Mouse (Mus musculus) embryonic facial prominence, embryonic 12.5 days (tissue): Measurements from ENCODE around the gene Map6d1. TPM values are rescaled to one million over a fixed set of nuclear protein-coding genes. Genes with fewer than 3 reads are reported as not detected.

Experiments used
- ATAC-seq: fragments of 200-750 bp; cut with Nextera tagmentation; 2 replicates; pipeline ENCODE4 v1.8.0; 2017; ENCODE audit not compliant: insufficient number of reproducible peaks, insufficient read depth, low FRiP score, low TSS enrichment
- H3K27ac ChIP-seq: fragments of 300-500 bp; sonication (generic); 2 replicates; pipeline ENCODE4 v1.5.1; 2016; ENCODE audit warnings: mild to moderate bottlenecking
- H3K27me3 ChIP-seq: fragments of 300-500 bp; sonication (generic); 2 replicates; pipeline ENCODE4 v1.6.1; 2016; ENCODE audit warnings: mild to moderate bottlenecking, moderate library complexity
- H3K36me3 ChIP-seq: fragments of 300-500 bp; sonication (generic); 2 replicates; pipeline ENCODE4 v1.6.1; 2016; ENCODE audit warnings: mild to moderate bottlenecking
- H3K4me1 ChIP-seq: fragments of 300-500 bp; sonication (generic); 2 replicates; pipeline ENCODE4 v1.6.1; 2016
- H3K4me2 ChIP-seq: fragments of 300-500 bp; sonication (generic); replicated peaks from 2 replicates; pipeline ENCODE4 v1.6.1; 2016; ENCODE audit warnings: mild to moderate bottlenecking, moderate library complexity
- H3K4me3 ChIP-seq: fragments of 300-500 bp; sonication (generic); 2 replicates; pipeline ENCODE4 v1.5.1; 2016; ENCODE audit warnings: mild to moderate bottlenecking
- H3K9ac ChIP-seq: fragments of 300-500 bp; sonication (generic); 2 replicates; pipeline ENCODE4 v1.6.1; 2016; ENCODE audit warnings: mild to moderate bottlenecking, moderate library complexity
- H3K9me3 ChIP-seq: fragments of 300-500 bp; sonication (generic); 2 replicates; pipeline ENCODE4 v1.6.1; 2016; ENCODE audit warnings: mild to moderate bottlenecking, moderate library complexity
- WGBS: fragments of 180-500 bp; shearing (Covaris S2); methylation state at CpG from one replicate; pipeline ENCODE4 v1.1.7; 2016; 5-methylcytosine and 5-hydroxymethylcytosine counted together
- polyA plus RNA-seq: library from polyadenylated mRNA; unstranded; fragments of >200 nt; fragmentation: Nextera tagmentation; extraction: Ambion mirVana; gene quantifications from 2 replicates; pipeline ENCODE4 v1.2.1, GENCODE M21; 2016

The Map6d1 gene
- 0.92 and 1.2 TPM in 2 replicates for polyA plus RNA-seq

GRCm38 (mm10) chr16:20240468-20241414 is at the start of gene Map6d1:
TSS of gene Map6d1 (minus strand) at chr16:20241358.
- H3K4me2 ChIP-seq, result peak within 1 kb of the TSS; percentile 73
- WGBS, result under 1% methylated on average over 90 of the region's 90 CpGs
- H3K4me3 ChIP-seq, result peak within 1 kb of the TSS; percentile 72
- no peaks in the 10 kb centered on the region for H3K9me3 ChIP-seq
- H3K27me3 ChIP-seq, result 0 out of 2 replicates have a peak, but pooled peaks cover 5% of the 10 kb centered on the region
- peaks cover 5% of the 10 kb centered on the region for H3K4me1 ChIP-seq
- H3K9ac ChIP-seq, result peak within 1 kb of the TSS; percentile 60
- H3K27ac ChIP-seq, result 0 out of 2 replicates have a peak within 1 kb of the TSS, but pooled peaks have one; percentile 30
- ATAC-seq, result peak; percentile 78
- no peaks in the 10 kb centered on the region for H3K36me3 ChIP-seq

GRCm38 (mm10) chr16:20280238-20280637 is 39.1 kb upstream of the Map6d1 start:
- no peak overlapping the region for H3K9ac ChIP-seq
- no peak for ATAC-seq
- H3K4me1 ChIP-seq, result no peaks in the 10 kb centered on the region
- H3K4me3 ChIP-seq, result no peak overlapping the region
- H3K9me3 ChIP-seq, result no peaks in the 10 kb centered on the region
- H3K4me2 ChIP-seq, result no peak overlapping the region
- no peak overlapping the region for H3K27ac ChIP-seq
- H3K36me3 ChIP-seq, result peaks cover 64% of the 10 kb centered on the region
- WGBS, result 81% methylated on average over 4 of the region's 4 CpGs
- H3K27me3 ChIP-seq, result no peaks in the 10 kb centered on the region

GRCm38 (mm10) chr16:20279395-20279794 is 38.2 kb upstream of the Map6d1 start:
- Histone ChIP-seq H3K4me1 (no peaks in the 10 kb centered on the region), H3K27ac (no peak overlapping the region), H3K27me3 (no peaks in the 10 kb centered on the region), H3K4me2 (no peak overlapping the region), H3K9me3 (no peaks in the 10 kb centered on the region), H3K36me3 (peaks cover 56% of the 10 kb centered on the region), H3K9ac (no peak overlapping the region), H3K4me3 (no peak overlapping the region)
- ATAC-seq, result no peak
- 94% methylated on average over 5 of the region's 5 CpGs for WGBS

GRCm38 (mm10) chr16:20272994-20273393 is 31.8 kb upstream of the Map6d1 start:
- Histone ChIP-seq H3K4me1 (no peaks in the 10 kb centered on the region), H3K27me3 (no peaks in the 10 kb centered on the region), H3K9ac (no peak overlapping the region), H3K9me3 (no peaks in the 10 kb centered on the region), H3K4me3 (no peak overlapping the region), H3K4me2 (no peak overlapping the region), H3K27ac (no peak overlapping the region), H3K36me3 (peaks cover 2% of the 10 kb centered on the region)
- ATAC-seq, result no peak
- 46% methylated on average over 3 of the region's 3 CpGs for WGBS

- ATAC-seq, result no peak
- H3K27ac ChIP-seq, result no peak overlapping the region
- no peak overlapping the region for H3K4me2 ChIP-seq
- no peak overlapping the region for H3K4me3 ChIP-seq
- no peak overlapping the region for H3K9ac ChIP-seq
- H3K9me3 ChIP-seq, result no peaks in the 10 kb centered on the region
- H3K4me1 ChIP-seq, result no peaks in the 10 kb centered on the region
- WGBS, result 77% methylated on average over 4 of the region's 4 CpGs
- H3K27me3 ChIP-seq, result no peaks in the 10 kb centered on the region
- no peaks in the 10 kb centered on the region for H3K36me3 ChIP-seq
These were observed 30.2 kb upstream of the Map6d1 start for GRCm38 (mm10) chr16:20271339-20271738.

- H3K4me2 ChIP-seq, result no peak overlapping the region
- H3K9me3 ChIP-seq, result no peaks in the 10 kb centered on the region
- no peak overlapping the region for H3K4me3 ChIP-seq
- H3K9ac ChIP-seq, result no peak overlapping the region
- H3K27me3 ChIP-seq, result no peaks in the 10 kb centered on the region
- 75% methylated on average over 7 of the region's 7 CpGs for WGBS
- H3K27ac ChIP-seq, result no peak overlapping the region
- H3K4me1 ChIP-seq, result no peaks in the 10 kb centered on the region
- no peak for ATAC-seq
- no peaks in the 10 kb centered on the region for H3K36me3 ChIP-seq
These were observed 23.9 kb upstream of the Map6d1 start for GRCm38 (mm10) chr16:20265089-20265488.

GRCm38 (mm10) chr16:20257926-20258325 is 16.8 kb upstream of the Map6d1 start:
- ATAC-seq, result no peak
- Histone ChIP-seq H3K27me3 (no peaks in the 10 kb centered on the region), H3K4me2 (no peak overlapping the region), H3K27ac (no peak overlapping the region), H3K9ac (no peak overlapping the region), H3K36me3 (no peaks in the 10 kb centered on the region), H3K9me3 (no peaks in the 10 kb centered on the region), H3K4me3 (no peak overlapping the region), H3K4me1 (no peaks in the 10 kb centered on the region)
- 83% methylated on average over 5 of the region's 5 CpGs for WGBS

GRCm38 (mm10) chr16:20248442-20249174 is 7.5 kb upstream of the Map6d1 start:
- no peak overlapping the region for H3K4me2 ChIP-seq
- no peaks in the 10 kb centered on the region for H3K36me3 ChIP-seq
- H3K9ac ChIP-seq, result no peak overlapping the region
- no peaks in the 10 kb centered on the region for H3K27me3 ChIP-seq
- H3K27ac ChIP-seq, result no peak overlapping the region
- no peaks in the 10 kb centered on the region for H3K4me1 ChIP-seq
- H3K9me3 ChIP-seq, result no peaks in the 10 kb centered on the region
- no peak overlapping the region for H3K4me3 ChIP-seq
- WGBS, result 90% methylated on average over 9 of the region's 9 CpGs
- no peak for ATAC-seq

- H3K9me3 ChIP-seq, result no peaks in the 10 kb centered on the region
- H3K27me3 ChIP-seq, result no peaks in the 10 kb centered on the region
- no peak overlapping the region for H3K27ac ChIP-seq
- no peak overlapping the region for H3K4me3 ChIP-seq
- no peak for ATAC-seq
- H3K4me2 ChIP-seq, result no peak overlapping the region
- H3K36me3 ChIP-seq, result no peaks in the 10 kb centered on the region
- no peaks in the 10 kb centered on the region for H3K4me1 ChIP-seq
- no peak overlapping the region for H3K9ac ChIP-seq
These were observed 5.9 kb upstream of the Map6d1 start for GRCm38 (mm10) chr16:20247103-20247502.

- no peak for ATAC-seq
- peaks cover 5% of the 10 kb centered on the region for H3K4me1 ChIP-seq
- H3K27me3 ChIP-seq, result 0 out of 2 replicates have a peak, but pooled peaks cover 5% of the 10 kb centered on the region
- 0 out of 2 replicates have a peak, but pooled peaks cover 8% of the 10 kb centered on the region for H3K36me3 ChIP-seq
- 76% methylated on average over 4 of the region's 4 CpGs for WGBS
- no peak overlapping the region for H3K4me3 ChIP-seq
- H3K9ac ChIP-seq, result no peak overlapping the region
- H3K4me2 ChIP-seq, result no peak overlapping the region
- H3K9me3 ChIP-seq, result no peaks in the 10 kb centered on the region
- H3K27ac ChIP-seq, result no peak overlapping the region
These were observed 2.5 kb downstream of the Map6d1 start for GRCm38 (mm10) chr16:20238646-20239045.

- Histone ChIP-seq H3K9ac (no peak overlapping the region), H3K4me2 (no peak overlapping the region), H3K9me3 (no peaks in the 10 kb centered on the region), H3K4me3 (no peak overlapping the region), H3K36me3 (peaks cover 11% of the 10 kb centered on the region; the same call in 1 of the 2 replicates), H3K27me3 (0 out of 2 replicates have a peak, but pooled peaks cover 5% of the 10 kb centered on the region), H3K27ac (no peak overlapping the region), H3K4me1 (peaks cover 5% of the 10 kb centered on the region)
- no peak for ATAC-seq
- whole genome bisulfite sequencing, result 57% methylated on average over 4 of the region's 4 CpGs
These were observed 3.7 kb downstream of the Map6d1 start for GRCm38 (mm10) chr16:20237426-20237825.
